Mouse (Mus musculus): ENCODE data around the gene Marveld1. TPM values are rescaled to one million over a fixed set of nuclear protein-coding genes. Genes with fewer than 3 reads are reported as not detected.

Marveld1 gene
- total RNA-seq, 2 experiments from 2014 or later, result 10.3 to 11.1 TPM

DNA sequence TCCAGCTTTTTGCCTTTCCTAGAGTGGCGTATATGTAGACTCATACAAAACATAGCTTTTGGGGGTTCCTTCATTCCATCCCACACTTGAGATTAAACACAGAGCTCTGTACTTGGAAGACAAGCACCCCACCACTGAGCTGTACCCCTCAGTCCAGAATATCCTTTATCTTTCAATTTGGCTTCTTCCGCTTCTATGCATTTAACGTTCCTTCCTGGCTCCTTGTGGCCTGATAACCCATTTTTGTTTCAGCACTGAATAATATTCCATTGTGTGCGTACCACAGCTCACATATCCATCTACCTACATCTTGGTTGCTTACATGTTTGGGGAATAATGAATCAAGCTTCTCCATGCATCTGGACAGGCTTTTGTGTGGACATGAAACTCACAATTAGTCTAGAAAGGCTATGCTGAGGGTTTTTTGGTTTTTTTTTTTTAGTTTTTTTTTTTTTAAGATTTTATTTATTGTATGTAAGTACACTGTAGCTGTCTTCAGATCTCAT is 10.0 kb upstream of the Marveld1 start:
- intact Hi-C loops (cut with DNase I), result no loop called here
- no peak for DNase-seq (ENCODE audit: low spot score in 2 of 2)

DNA sequence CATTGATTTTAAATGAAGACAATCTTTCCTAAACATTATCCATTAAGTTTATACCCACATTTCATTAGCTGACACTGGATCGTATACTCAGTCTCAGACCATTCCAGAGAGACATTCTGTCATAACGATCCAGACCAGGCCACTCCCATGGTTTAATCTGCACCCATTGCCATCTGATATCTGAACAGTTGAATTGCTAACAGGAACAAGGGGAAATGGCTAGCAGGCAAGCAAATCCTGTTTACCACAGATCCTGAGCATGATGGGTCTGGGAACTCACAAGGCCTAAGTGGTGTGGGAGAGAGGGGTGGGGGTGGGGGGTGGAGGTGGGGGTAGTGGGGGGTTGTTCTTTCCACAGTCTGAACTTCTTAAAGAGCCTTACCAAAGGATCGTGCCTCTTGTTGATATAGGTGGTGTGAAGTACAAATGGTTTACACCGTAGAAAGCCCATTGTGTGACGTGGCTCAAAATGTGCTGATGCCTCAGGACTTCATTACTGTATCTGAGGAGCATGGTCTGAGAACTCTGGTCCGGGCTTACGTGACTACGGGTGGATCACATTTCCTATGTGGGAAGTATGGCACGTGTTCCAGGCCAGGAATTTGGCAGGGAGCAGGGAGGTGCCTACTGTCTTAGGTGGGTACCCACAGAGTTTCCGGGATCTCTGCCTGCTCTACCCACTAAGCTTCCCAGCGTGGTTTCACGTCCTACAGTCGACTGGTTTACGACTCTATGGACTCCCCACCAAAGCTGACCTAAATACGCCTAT is 8.5 kb upstream of the Marveld1 start:
- intact Hi-C loops (cut with DNase I), result no loop called here
- DNase-seq (ENCODE audit: low spot score in 2 of 2), result no peak

DNA sequence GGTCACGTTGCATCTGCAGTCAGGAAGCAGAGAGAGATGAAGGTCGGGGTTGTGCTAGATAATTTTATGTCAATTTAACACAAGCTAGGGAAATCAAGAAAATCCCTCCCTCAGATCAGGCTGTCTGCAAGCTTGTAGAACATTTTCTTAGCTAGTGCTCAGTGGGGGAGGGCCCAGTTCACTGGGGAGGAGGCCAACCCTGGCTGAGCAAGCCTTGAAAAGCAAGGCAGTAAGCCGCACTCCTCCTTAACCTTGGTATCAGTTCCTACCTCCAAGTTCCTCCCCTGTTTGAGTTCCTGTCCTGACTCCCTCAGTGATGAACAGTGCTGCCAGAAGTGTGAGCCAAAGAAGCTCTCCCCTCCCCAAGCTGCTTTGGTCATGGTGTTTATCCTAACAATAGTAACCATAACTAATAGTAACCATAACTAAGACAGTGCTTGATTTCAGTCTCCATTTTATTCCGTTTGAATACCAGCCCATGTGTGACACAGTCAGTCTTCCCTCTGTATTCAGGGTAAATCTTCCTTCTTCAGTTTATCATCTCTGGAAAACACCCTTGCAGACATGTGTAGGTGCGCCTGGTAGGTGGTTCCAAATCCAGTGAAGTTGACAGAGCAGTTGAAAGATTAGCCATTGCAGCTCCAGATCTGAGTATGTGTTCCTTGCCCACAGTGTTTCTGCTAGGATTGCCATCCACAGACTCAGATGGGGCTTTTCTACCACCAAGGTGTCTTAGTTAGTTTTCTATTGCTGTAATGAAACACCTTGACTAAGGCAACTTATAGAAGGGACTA is 7.3 kb upstream of the Marveld1 start:
- intact Hi-C loops (cut with DNase I), result no loop called here

GRCm38 (mm10) chr19:42141998-42142397 is 5.2 kb upstream of the Marveld1 start:
- intact Hi-C loops (cut with DNase I), result no loop called here
- no peak for DNase-seq (ENCODE audit: low spot score in 2 of 2)

More for the DNA sequence above, 7.3 kb upstream of the Marveld1 start:
- no peak for DNase-seq (ENCODE audit: low spot score in 2 of 2)

GRCm38 (mm10) chr19:42142757-42143156 is 4.4 kb upstream of the Marveld1 start:
- intact Hi-C loops (cut with DNase I), result no loop called here
- DNase-seq (ENCODE audit: low spot score in 2 of 2), result no peak

DNA sequence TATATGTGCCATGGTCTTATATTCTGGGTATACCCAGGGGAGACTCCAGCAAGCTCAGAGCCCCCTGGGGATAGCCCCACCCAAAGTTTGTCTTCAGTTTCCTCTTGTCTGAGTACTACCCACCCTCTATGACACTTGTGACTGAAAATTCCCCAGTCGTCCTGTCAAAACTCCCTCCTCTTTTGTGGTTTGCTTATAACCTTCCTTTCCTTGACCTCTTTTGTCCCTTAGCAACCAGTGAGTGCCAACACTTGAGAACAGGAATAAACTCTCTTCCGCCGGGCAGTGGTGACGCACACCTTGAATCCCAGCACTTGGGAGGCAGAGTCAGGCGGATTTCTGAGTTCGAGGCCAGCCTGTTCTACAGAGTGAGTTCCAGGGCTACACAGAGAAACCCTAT is 3.1 kb upstream of the Marveld1 start:
- DNase-seq (ENCODE audit: low spot score in 2 of 2), result no peak
- intact Hi-C loops (cut with DNase I), result no loop called here

DNA sequence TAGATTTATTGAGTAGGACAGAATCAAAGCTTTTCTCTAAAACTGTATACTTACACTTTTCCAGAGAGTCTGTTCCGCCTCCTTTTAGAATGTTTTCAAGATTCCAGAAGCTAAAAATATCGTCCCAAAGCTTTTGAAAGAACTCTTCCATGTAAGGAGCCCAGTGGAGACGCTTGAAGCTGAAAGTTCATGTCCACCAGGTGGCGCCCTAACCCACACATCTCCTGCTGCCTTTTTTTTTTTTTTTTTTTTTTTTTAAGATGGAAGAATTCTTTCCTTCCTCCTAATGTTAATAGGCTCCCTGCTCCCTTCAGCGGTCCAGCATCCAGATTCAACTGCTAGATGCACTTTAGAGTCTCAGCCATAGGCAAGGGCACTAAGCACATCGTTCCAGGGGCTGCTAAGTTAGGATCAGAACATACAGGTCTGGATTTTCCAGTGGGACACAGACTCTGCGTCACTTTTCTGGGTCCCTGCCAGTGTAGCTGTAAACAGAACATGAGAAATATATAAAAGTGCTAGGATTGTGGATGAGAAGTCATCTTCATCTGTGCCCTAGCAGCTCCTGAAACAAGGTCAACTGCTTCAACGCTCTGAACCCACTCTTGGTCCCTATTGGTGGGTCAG is 2.5 kb upstream of the Marveld1 start:
- intact Hi-C loops (cut with DNase I), result no loop called here
- DNase-seq (ENCODE audit: low spot score in 2 of 2), result peak; percentile 95

GRCm38 (mm10) chr19:42145210-42145609 is 2.0 kb upstream of the Marveld1 start:
- intact Hi-C loops (cut with DNase I), result no loop called here
- peak in 1 of 2 experiments; percentile 62 for DNase-seq (ENCODE audit: low spot score in 2 of 2)

- DNase-seq (ENCODE audit: low spot score in 2 of 2), result no peak
- intact Hi-C loops (cut with DNase I), result no loop called here
Measured at GRCm38 (mm10) chr19:42145731-42146130, 1.5 kb upstream of the Marveld1 start.

DNA sequence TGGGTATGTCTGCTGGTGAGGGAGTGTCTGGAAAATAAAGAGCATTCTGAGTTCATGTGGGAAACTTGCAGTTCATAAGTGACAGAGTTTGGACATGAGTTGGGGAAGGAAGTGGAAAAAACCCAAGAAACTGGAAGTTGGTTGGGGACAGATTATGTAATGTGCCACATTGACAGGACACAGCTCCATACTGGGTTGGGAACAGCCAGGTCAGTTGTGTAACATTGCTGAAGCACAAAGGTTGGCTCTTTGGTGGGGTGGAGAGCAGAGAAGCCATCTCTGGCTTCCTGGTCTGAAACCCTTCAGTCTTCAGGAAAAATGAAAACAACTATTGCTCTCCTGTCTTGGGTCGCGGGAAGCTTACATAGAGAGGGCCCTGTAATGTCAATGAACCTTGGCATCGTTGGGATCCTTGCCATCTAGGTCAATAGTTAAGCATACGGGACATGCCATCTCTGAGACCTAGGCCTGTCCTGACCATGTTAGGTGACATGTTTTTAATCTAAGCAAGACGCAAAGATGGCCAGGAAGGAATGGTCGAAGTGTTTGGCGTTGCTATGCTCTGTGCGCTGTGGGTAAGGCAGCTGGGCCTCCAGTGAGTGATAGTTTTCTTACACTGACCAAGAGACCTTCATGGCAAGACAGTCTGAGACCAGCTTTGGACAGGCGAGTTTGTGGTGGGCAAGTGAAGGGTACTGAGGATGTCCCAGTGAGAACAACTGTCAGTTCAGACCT is 757 bp upstream of the Marveld1 start:
- intact Hi-C loops (cut with DNase I), result no loop called here
- no peak for DNase-seq (ENCODE audit: low spot score in 2 of 2)

DNA sequence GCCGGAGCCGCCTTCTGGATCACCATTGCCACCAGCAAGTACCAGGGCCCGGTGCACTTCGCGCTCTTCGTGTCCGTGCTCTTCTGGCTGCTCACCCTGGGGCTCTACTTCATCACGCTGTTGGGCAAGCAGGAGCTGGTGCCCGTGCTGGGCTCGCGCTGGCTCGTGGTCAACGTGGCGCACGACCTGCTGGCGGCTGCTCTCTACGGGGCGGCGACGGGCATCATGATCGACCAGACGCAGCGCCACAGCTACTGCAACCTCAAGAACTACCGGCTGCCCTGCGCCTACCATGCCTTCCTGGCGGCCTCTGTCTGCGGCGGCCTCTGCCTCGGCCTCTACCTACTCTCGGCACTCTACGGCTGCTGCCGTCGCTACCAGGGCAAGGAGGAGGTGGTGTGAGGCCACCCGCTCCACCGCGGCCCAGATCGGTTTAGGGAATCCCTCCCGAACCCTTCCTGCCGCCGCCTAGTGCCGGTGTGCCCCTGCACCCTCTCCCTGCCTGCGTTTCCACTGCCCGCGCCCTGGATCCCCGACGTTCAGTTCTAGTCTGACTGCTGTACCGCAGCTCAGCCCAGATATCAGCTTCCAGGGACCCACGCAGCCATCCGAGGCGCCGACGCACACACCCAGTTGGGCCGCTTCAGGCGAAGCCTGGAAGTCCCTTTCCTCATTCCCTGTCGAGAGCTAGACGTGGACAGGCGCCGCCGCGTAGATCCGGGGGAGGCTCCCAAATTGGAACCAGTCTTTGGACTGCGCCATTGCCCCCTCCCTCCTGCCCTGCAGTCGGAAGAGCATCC is 769 bp downstream of the Marveld1 start:
- peak; percentile 61 to 83 for DNase-seq (ENCODE audit: low spot score in 2 of 2)
- intact Hi-C loops (cut with DNase I), result no loop called here

- DNase-seq (ENCODE audit: low spot score in 2 of 2), result no peak
- intact Hi-C loops (cut with DNase I), result no loop called here
Measured at GRCm38 (mm10) chr19:42148569-42148860, 1.3 kb downstream of the Marveld1 start.

- intact Hi-C loops (cut with DNase I), result loop anchor here (5.0 kb wide), 1 partner anchor 115 kb away; the partner anchor contains the start of gene Ankrd2
- DNase-seq (ENCODE audit: low spot score in 2 of 2), result peak; percentile 85 to 93
Measured at GRCm38 (mm10) chr19:42151990-42152389, 4.8 kb downstream of the Marveld1 start.

DNA sequence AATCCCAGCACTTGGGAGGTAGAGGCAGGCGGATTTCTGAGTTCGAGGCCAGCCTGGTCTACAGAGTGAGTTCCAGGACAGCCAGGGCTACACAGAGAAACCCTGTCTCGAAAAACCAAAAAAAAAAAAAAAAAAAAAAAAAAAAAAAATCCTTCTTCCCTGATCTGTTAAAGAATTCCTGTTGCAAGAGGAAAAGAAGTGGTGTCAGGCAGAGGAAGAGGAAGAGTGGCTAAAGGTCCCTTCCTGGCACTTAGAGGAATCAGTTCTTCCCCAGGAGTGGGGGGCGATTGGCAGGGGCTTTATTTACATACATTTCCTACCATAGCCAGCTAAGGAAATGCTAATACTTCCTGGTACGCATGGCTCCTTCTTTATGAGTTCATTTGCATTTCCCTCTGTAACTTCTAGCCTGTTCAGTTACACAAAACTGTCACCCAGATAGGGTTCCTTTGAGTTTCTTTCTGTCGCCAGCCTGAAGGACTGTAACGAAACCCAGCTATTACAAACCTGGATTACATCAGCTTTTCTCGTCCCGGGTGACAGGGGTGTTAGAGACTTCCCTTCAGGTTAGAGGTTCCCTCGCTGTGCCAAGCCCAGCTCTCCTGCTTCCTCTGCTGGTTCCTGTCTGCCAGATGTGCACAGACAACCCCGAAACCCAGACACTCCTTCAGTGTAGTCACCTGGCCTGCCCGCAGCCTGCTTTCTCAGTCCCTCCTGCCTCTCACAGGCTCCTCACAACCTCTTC is 10.5 kb downstream of the Marveld1 start:
- intact Hi-C loops (cut with DNase I), result no loop called here

GRCm38 (mm10) chr19:42158246-42159017 is 11.2 kb downstream of the Marveld1 start:
- intact Hi-C loops (cut with DNase I), result no loop called here
- DNase-seq (ENCODE audit: low spot score in 2 of 2), result no peak

More for the DNA sequence above, 10.5 kb downstream of the Marveld1 start:
- DNase-seq (ENCODE audit: low spot score in 2 of 2), result no peak

- DNase-seq (ENCODE audit: low spot score in 2 of 2), result no peak
- intact Hi-C loops (cut with DNase I), result no loop called here
Measured at GRCm38 (mm10) chr19:42163764-42164163, 16.6 kb downstream of the Marveld1 start, which contains the start of gene Zfyve27. Zfyve27 (plus strand) TSS chr19:42163951.

- no peak for DNase-seq (ENCODE audit: low spot score in 2 of 2)
- intact Hi-C loops (cut with DNase I), result no loop called here
Measured at GRCm38 (mm10) chr19:42164188-42164587, 17.0 kb downstream of the Marveld1 start.

Measured in left cerebral cortex, postnatal 14 days (tissue).